Mouse (Mus musculus): Measurements from ENCODE around the gene Mapk9.

GRCm38 (mm10) chr11:49845958-49846357, 593 bp upstream of the Mapk9 start:
- no peak for TF ChIP-seq FLI1 (IDR thresholded peaks at IDR 0.05; ENCODE audit: low read length)
- no peak for TF ChIP-seq GATA1 (IDR thresholded peaks at IDR 0.05; ENCODE audit: borderline replicate concordance, low read length)
